Mouse (Mus musculus) ES-Bruce4 (cell line): ENCODE measurements around the gene Camta1. TPM values are rescaled to one million over a fixed set of nuclear protein-coding genes. Genes with fewer than 3 reads are reported as not detected.
A peak's percentile ranks its signal among the peaks of the same experiment; 100 is the strongest.

Source experiments
- H3K27ac ChIP-seq: 2 replicates; pipeline ENCODE4 v1.5.1; 2012; ENCODE audit warnings: low read length, inconsistent platforms; ENCODE audit not compliant: insufficient read depth
- H3K27me3 ChIP-seq: 2 replicates; pipeline ENCODE4 v1.6.1; 2012; ENCODE audit warnings: mild to moderate bottlenecking, low read length, inconsistent platforms; ENCODE audit not compliant: control insufficient read depth, poor library complexity, insufficient read depth, severe bottlenecking
- H3K36me3 ChIP-seq: 2 replicates; pipeline ENCODE4 v1.6.1; 2012; ENCODE audit warnings: inconsistent platforms, mild to moderate bottlenecking, low read length, moderate library complexity; ENCODE audit not compliant: control insufficient read depth, poor library complexity, insufficient read depth, severe bottlenecking
- H3K4me1 ChIP-seq: one replicate; pipeline ENCODE4 v1.8.1; 2011; ENCODE audit warnings: low read length; ENCODE audit not compliant: control insufficient read depth, insufficient read depth
- H3K4me3 ChIP-seq: 2 replicates; pipeline ENCODE4 v1.5.1; 2011; ENCODE audit warnings: low read depth, mild to moderate bottlenecking, low read length
- H3K9ac ChIP-seq: 2 replicates; pipeline ENCODE4 v1.6.1; 2012; ENCODE audit warnings: low read depth, mild to moderate bottlenecking, inconsistent platforms; ENCODE audit not compliant: poor library complexity, severe bottlenecking
- H3K9me3 ChIP-seq: replicated peaks from 2 replicates; pipeline ENCODE4 v1.6.1; 2012; ENCODE audit warnings: mild to moderate bottlenecking, low read length, inconsistent platforms; ENCODE audit not compliant: control insufficient read depth, poor library complexity, insufficient read depth, severe bottlenecking
- CTCF ChIP-seq: IDR thresholded peaks from one replicate; pipeline ENCODE4 v1.8.1; 2011; ENCODE audit warnings: low read depth, low read length
- EP300 ChIP-seq: IDR thresholded peaks from 2 replicates; pipeline ENCODE4 v1.6.1; 2011; ENCODE audit warnings: low read depth, low read length; ENCODE audit not compliant: insufficient read depth
- POLR2A ChIP-seq: IDR thresholded peaks from one replicate; pipeline ENCODE4 v1.8.1; 2011; ENCODE audit warnings: low read length; ENCODE audit not compliant: insufficient read depth
- polyA plus RNA-seq: library from polyadenylated mRNA; stranded (reverse); fragments of >200 nt; gene quantifications from 2 replicates; pipeline ENCODE4 v1.2.4, GENCODE M21; 2011; ENCODE audit warnings: low read depth; ENCODE audit not compliant: missing spikeins, insufficient read depth, insufficient read length

The Camta1 gene
- polyA plus RNA-seq, 1 experiment: 85.3 TPM

DNA sequence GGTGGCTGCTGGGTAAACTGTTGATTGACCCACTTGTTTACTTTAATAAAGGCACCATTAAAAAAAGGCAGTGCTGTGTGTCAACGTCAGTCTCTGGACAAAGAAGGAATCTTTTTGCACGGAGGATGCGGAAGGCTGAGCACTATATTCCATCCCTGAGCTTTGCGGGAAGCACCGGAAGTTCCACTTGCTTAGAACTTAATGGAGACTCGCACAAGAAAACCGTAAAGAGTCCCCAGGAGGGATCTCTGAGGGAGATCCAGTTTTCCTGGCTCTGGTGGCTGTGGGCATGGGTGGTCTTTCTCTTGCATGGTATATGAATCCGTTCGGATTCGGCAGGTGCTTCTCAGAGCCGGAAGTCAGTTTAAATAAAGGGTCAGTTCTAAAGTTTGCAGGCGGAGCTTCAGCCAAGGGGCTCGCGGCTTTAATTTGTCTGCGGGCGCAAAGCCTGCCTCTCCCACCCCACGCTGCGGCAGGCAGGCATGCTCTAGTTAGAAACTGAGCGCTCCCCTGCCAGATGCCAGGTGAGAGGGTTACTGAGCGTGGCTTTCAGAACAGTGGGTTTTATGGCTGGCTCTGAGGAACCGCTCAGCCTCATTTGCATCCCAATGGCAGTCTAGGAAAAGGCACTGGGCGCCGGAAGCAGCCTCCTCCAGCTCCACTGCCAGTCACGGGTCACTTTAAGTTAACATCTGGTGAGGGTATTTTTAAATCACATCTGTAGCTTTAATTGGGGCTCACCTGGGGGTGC lies 474.8 kb downstream of the Camta1 start:
- peak overlapping the region; percentile 50 for H3K4me3 ChIP-seq
- H3K9ac ChIP-seq: peak overlapping the region; percentile 58; the same call in 1 of the 2 replicates
- peak overlapping the region; percentile 39; the same call in 1 of the 2 replicates for H3K27ac ChIP-seq
- H3K36me3 ChIP-seq: no peaks in the 10 kb centered on the region
- no peaks in the 10 kb centered on the region for H3K9me3 ChIP-seq
- H3K27me3 ChIP-seq: no peaks in the 10 kb centered on the region
- no peak for TF ChIP-seq CTCF
- TF ChIP-seq EP300: 0 out of 2 replicates have a peak, but pooled peaks have one; percentile 74
- TF ChIP-seq POLR2A: no peak
- H3K4me1 ChIP-seq: no peaks in the 10 kb centered on the region

DNA sequence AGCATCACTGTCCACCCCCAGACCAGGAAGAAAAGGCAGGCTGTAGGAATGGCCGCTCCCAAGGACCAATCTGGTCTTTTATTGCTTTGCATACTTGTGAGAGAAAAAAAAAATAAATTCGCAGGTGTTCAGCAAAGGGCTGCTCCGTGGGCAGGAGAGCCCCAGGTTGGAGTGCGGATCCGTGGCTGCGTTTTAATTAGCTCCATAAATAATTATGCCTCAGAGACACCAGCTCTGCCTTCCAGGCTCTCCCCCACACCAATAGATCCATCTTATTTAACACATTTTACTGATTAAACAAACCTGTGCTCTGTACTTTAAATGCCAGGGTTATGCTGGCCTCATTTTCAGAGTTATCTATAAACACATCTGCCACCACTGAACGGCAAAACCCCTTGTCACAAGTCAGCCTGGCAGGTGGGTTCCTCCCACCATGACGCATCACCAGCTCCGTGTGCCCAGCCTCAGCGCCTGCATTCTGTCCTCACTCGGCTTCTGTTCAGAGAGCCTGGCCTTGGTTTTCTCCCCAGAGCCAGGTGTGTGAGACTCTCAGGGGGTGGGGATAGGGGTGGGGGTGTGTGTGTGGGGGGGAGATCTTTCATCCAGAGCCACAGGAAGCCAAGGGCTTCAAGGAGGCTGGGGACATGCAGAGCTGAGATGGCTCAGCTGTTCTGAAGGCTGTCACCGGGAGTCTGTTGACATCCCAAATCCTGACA lies 475.5 kb downstream of the Camta1 start:
- no peak for TF ChIP-seq EP300
- no peak for TF ChIP-seq POLR2A
- no peak for TF ChIP-seq CTCF
- no peaks in the 10 kb centered on the region for H3K9me3 ChIP-seq
- H3K9ac ChIP-seq: peak overlapping the region; percentile 58; the same call in 1 of the 2 replicates
- no peaks in the 10 kb centered on the region for H3K27me3 ChIP-seq
- H3K27ac ChIP-seq: no peak overlapping the region
- peak overlapping the region; percentile 50; the same call in 1 of the 2 replicates for H3K4me3 ChIP-seq
- H3K36me3 ChIP-seq: no peaks in the 10 kb centered on the region
- no peaks in the 10 kb centered on the region for H3K4me1 ChIP-seq

DNA sequence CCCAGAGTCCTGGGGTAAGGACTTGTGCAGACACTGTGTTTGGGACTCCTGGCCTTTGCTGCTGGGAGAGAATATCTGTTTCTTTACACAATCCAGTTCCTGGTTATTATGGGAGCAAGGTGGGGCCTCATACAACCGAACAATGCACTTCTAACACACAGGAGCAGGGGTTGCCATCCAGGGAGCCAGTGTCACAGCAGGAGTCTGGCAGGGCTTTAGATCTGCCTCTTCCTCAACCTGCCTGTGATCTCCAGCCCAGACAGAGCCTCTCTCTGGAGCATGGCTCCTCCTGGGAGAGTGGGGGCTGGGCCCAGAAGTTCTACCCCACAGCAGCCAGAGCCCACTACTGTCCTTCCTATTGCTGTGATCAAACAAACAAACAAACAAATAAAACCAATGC lies 483.9 kb downstream of the Camta1 start:
- Histone ChIP-seq H3K36me3 (no peaks in the 10 kb centered on the region), H3K27ac (no peak overlapping the region)

DNA sequence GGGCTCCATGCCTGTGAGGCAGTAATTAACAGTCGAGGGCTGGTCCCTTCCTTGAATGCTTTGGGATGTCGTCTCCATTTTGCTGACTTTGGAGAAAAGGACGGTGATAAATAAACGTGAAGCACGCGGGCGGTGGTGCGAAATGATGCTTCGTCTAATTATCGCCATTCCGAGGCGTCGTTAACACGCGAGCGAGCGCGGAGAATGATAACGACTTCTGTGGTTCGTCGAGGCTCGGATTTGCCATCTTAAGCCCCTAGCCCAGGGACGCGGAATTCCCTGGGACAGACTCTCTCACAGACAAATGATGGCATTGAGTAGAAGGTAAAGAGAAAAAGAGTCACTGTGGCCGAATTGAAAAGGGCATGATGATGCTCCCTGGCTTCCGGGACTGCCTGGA lies 485.4 kb downstream of the Camta1 start:
- Histone ChIP-seq H3K27me3 (no peaks in the 10 kb centered on the region), H3K4me3 (no peak overlapping the region), H3K4me1 (no peaks in the 10 kb centered on the region), H3K9me3 (no peaks in the 10 kb centered on the region), H3K9ac (no peak overlapping the region), H3K36me3 (no peaks in the 10 kb centered on the region), H3K27ac (no peak overlapping the region)
- TF ChIP-seq EP300: no peak
- no peak for TF ChIP-seq POLR2A
- no peak for TF ChIP-seq CTCF

More for the DNA sequence above, 483.9 kb downstream of the Camta1 start:
- Histone ChIP-seq H3K4me3 (no peak overlapping the region), H3K27me3 (no peaks in the 10 kb centered on the region), H3K9ac (no peak overlapping the region), H3K9me3 (no peaks in the 10 kb centered on the region), H3K4me1 (no peaks in the 10 kb centered on the region)
- TF ChIP-seq POLR2A (no peak), CTCF (no peak), EP300 (no peak)

DNA sequence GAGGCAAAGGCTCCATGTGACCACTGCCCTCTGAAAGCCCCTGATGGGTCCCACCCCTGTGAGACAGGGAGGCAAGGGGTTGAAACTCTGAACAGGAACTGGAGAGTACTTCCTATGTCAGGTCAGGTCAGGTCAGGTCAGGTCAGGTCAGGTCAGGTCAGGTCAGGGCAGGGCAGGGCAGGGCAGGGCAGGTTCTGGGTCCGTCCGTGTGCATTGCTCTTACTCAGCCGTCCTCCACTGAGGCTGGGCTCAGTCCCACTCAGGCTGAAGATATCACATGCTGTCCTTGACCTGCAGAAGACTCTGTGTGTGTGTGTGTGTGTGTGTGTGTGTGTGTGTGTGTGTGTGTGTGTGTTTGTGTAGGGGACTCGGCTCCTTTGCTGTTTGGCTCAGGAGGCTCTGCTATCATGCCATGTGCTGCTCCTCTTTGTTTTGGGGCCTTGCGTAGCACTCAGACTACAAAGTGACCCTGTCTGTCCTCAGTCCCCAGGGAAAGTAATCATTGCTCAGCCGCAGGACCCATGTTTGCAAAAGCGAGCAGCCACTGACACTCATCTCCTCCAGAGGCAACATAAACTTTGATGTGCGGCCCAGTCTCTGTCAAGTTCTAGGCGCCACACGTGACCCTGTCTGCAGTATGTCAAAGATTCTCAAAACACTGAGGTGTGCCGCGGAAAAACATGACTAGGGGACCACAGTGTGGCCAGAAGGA lies 488.7 kb downstream of the Camta1 start:
- Histone ChIP-seq H3K9ac (no peak overlapping the region), H3K36me3 (no peaks in the 10 kb centered on the region), H3K4me3 (no peak overlapping the region), H3K27me3 (no peaks in the 10 kb centered on the region), H3K9me3 (no peaks in the 10 kb centered on the region), H3K4me1 (no peaks in the 10 kb centered on the region), H3K27ac (no peak overlapping the region)
- no peak for TF ChIP-seq EP300

DNA sequence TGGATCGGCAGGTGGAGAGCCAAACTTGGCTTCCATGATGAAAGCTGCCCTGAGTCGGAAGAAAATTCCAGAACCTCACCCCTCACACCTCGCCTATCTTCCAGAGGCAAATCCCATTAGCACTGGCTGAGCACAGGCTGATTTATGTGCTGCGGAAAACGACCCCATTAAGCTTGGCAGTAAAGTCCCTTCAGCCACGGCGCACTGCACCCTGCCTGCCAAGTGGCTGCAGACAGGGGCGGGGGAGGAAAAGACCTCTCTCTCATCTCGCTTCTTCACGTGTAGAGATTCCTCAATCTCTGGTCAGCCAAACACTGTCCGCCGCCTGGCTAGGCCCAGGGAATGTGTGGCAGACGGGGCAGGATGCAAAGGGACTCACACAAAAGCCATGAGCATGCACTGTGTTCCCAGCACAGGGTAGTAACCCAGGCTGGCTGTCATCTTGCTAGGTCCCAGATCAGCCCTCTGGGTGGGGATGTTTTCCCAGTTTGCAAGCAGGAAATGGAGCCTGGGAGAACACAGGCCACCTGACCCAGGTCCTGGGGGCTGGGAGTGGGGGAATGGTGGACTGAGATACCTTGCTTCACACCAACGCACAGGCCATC lies 494.6 kb downstream of the Camta1 start:
- Histone ChIP-seq H3K36me3 (no peaks in the 10 kb centered on the region), H3K9me3 (no peaks in the 10 kb centered on the region), H3K4me1 (no peaks in the 10 kb centered on the region), H3K27ac (no peak overlapping the region), H3K27me3 (no peaks in the 10 kb centered on the region), H3K9ac (no peak overlapping the region), H3K4me3 (no peak overlapping the region)
- TF ChIP-seq POLR2A (no peak), EP300 (no peak), CTCF (no peak)
